Mouse (Mus musculus) C3H10T1/2 (cell line): ENCODE data around the gene 4930572O03Rik. TPM values are rescaled to one million over a fixed set of nuclear protein-coding genes. Genes with fewer than 3 reads are reported as not detected.

ENCODE experiments used
- polyA plus RNA-seq, 2 experiments: library from polyadenylated mRNA; unstranded; fragments of >200 nt; fragmentation: generic; extraction: Trizol; gene quantifications; one replicate each; pipeline ENCODE4 v1.2.1; 2012; ENCODE audit warnings: missing spikeins in 2 of 2

4930572O03Rik gene
- polyA plus RNA-seq, result not detected

GRCm38 (mm10) chr5:15656959-15657358, at the start of gene 4930572O03Rik:
TSS of gene 4930572O03Rik (minus strand) at chr5:15657059.

DNA sequence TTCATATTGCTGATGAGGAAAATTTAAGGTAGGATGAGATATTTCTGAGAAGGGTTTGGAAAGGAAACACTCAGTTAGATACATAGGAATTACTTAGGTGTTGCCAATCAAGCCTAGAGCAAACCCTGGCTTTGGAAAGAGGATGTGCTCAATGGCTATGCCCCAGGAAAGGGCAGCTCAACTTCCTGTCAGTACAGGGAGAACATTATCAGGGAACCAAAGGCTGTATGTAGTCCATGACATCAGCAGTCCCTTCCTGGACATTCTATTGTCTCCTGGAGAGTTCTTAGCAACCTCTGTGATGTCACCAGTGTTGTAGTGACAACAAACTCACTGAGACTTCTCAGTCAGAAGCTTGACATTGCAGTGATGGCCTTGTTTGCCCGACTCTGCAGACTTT, 38.1 kb downstream of the 4930572O03Rik start, which contains the start of gene Speer4d:
TSS of gene Speer4d (plus strand) at position 301 of the 400 bp plus-strand sequence.

Other genes starting within 250 kb of the 4930572O03Rik start
- not detected for gene Gm21149, start 180.5 kb downstream of the 4930572O03Rik start, polyA plus RNA-seq
- not detected for gene Gm21190, start 127.8 kb downstream of the 4930572O03Rik start, polyA plus RNA-seq
- not detected for gene Gm21083, start 79.7 kb downstream of the 4930572O03Rik start, polyA plus RNA-seq
- gene Speer4d, start 38.0 kb downstream of the 4930572O03Rik start, polyA plus RNA-seq, result not detected
- gene Speer4c, start 57.2 kb upstream of the 4930572O03Rik start, polyA plus RNA-seq, result not detected